Mouse (Mus musculus): ENCODE results near the gene Eif2b2.

DNA sequence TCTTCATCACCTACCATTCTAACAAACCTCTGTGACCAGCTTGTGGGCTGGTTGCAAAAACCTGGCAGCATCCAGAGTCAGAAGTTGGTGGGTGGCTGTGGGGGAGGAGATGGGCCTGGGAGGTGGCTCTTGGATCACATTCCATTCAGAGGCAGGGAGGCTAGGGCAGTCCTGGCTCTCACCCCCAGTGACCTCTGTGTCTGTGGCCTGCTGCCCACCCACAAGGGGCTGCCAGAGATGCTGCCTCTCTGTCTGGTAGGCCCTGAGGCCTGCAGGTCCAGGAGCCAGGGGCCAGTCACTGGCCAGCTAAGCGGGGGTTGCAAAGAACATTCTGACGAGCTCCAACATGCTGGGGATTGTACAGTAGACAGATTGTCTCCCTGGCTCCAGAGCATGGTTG is 41.0 kb upstream of the Eif2b2 start:
- TF ChIP-seq CTCF (IDR thresholded peaks at IDR 0.05; ENCODE audit: borderline replicate concordance, insufficient read depth, low read depth, low read length) = no peak
- TF ChIP-seq POLR2A (IDR thresholded peaks at IDR 0.05; ENCODE audit: borderline replicate concordance, insufficient read depth, low read length) = no peak

Data from cerebellum, adult 2 months (tissue).